ENCODE assay signal across 15 mouse cellular contexts in genomic region chr14:75819341-75819740, GRCm38 (mm10).
"Had no signal": no experiment of that assay in that cellular context is flagged by ENCODE, and none has a peak within 500 bp of the region (broad histone marks: within the 10 kb centered on the region; RNA-seq: fewer than 3 reads in every experiment).

No protein-coding gene starts in this region.

- H3K4me1 ChIP-seq: heart, embryonic 10.5 days; hindbrain, embryonic 10.5 days; hindbrain, embryonic 12.5 days; intestine, embryonic 15.5 days; limb, embryonic 10.5 days; limb, embryonic 12.5 days; liver, embryonic 13.5 days had no signal

- H3K9me3 ChIP-seq: heart, embryonic 10.5 days; heart, embryonic 12.5 days; hindbrain, embryonic 10.5 days; hindbrain, embryonic 12.5 days; intestine, embryonic 15.5 days; limb, embryonic 10.5 days; limb, embryonic 12.5 days; liver, embryonic 13.5 days had no signal

- H3K27me3 ChIP-seq: heart, embryonic 12.5 days; hindbrain, embryonic 12.5 days; intestine, embryonic 15.5 days; limb, embryonic 12.5 days; liver, embryonic 13.5 days had no signal

- H3K27ac ChIP-seq: heart, embryonic 10.5 days; hindbrain, embryonic 10.5 days; hindbrain, embryonic 12.5 days; hindbrain, embryonic 14.5 days; intestine, embryonic 15.5 days; layer of hippocampus, adult 2 months; left cerebral cortex, adult 2 months; limb, embryonic 10.5 days; limb, embryonic 12.5 days; liver, embryonic 13.5 days had no signal

- H3K4me2 ChIP-seq: heart, embryonic 12.5 days; hindbrain, embryonic 12.5 days; hindbrain, embryonic 14.5 days; intestine, embryonic 15.5 days; limb, embryonic 12.5 days; liver, embryonic 11.5 days; liver, embryonic 13.5 days had no signal

- H3K9ac ChIP-seq: heart, embryonic 12.5 days; hindbrain, embryonic 12.5 days; hindbrain, embryonic 14.5 days; intestine, embryonic 15.5 days; limb, embryonic 12.5 days; liver, embryonic 13.5 days had no signal

- H3K36me3 ChIP-seq: heart, embryonic 10.5 days; heart, embryonic 12.5 days; hindbrain, embryonic 10.5 days; hindbrain, embryonic 12.5 days; intestine, embryonic 15.5 days; limb, embryonic 10.5 days; limb, embryonic 12.5 days; liver, embryonic 13.5 days had no signal

- DNase-seq: kidney, postnatal 10 days; kidney, postnatal 4 days; liver; liver, embryonic 13.5 days had no signal

- H3K4me3 ChIP-seq: heart, embryonic 10.5 days; heart, embryonic 12.5 days; hindbrain, embryonic 10.5 days; hindbrain, embryonic 12.5 days; intestine, embryonic 15.5 days; layer of hippocampus, adult 2 months; left cerebral cortex, adult 2 months; limb, embryonic 10.5 days; limb, embryonic 12.5 days; liver, embryonic 13.5 days had no signal
